Mouse (Mus musculus): Measurements from ENCODE around the gene Abl2.
A peak's percentile ranks its signal among the peaks of the same experiment; 100 is the strongest.

The Abl2 gene

GRCm38 (mm10) chr1:156673476-156674194 lies 115.0 kb downstream of the Abl2 start:
- no peak for DNase-seq

DNA sequence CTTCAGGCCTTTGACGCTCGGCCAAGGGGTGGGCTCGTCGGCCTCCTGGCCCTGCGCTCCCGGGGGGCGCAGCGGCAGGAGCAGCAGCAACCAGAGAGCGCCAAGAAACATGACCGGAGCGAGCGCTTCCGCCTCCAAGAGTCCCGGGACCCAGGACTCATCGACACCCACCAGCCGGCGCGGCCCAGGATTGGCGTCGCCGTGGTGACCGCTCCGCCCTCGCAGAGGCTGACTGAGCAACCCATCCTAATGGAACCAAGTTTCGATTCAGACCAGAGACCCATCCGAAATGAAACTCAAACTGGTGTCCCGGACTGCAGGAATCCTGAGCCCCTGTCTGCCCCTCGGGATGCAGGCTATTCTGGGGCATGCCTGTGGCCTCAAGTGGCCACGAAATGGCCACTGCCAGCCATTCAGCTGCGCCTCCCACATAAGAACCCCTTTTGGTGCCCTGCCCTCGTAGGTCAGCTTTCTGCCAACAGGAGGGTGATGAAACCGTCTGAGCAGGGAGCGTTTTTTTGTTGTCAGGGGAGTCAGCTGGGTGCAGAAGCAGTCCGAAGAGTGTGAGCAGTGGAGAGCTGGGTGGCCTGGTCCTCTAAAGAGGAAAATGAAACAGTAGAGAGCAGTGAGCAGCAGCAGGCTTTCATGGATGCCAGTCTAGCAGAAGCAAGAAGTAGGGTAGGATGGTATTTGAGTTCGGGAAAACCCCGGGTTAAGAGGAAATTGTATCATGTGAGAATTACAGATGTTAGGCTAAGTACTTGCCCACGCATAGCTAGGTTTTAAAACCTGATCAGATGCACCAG lies 115.8 kb downstream of the Abl2 start, which contains the start of gene Tor3a:
Tor3a (minus strand) TSS at position 162 of the 806 bp plus-strand sequence.
- peak; percentile 63 for DNase-seq

DNA sequence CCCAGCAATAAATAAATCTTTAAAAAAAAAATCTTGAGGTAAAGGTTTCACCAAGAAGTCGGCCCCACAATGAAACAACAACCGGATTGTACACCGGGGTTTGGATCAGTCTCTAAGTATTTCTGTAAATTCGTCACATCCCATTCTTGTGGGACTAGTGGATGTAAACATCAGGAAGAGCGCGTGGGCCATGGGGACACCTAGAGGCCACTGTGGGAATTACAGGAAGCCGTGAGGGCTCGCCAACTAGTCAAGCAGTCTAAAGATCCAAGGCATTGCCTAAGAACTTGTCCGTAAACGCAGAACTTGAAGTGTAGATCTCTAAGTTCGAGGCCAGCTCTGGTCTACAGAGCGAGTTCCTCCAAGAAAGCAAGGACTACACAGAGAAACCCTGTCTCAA lies 117.6 kb downstream of the Abl2 start:
- no peak for DNase-seq

- no peak for DNase-seq
Observed at GRCm38 (mm10) chr1:156676596-156676995, 118.0 kb downstream of the Abl2 start.

- DNase-seq = no peak
Observed at GRCm38 (mm10) chr1:156677230-156677629, 118.6 kb downstream of the Abl2 start.

GRCm38 (mm10) chr1:156679599-156679998 lies 121.0 kb downstream of the Abl2 start:
- DNase-seq = no peak

DNA sequence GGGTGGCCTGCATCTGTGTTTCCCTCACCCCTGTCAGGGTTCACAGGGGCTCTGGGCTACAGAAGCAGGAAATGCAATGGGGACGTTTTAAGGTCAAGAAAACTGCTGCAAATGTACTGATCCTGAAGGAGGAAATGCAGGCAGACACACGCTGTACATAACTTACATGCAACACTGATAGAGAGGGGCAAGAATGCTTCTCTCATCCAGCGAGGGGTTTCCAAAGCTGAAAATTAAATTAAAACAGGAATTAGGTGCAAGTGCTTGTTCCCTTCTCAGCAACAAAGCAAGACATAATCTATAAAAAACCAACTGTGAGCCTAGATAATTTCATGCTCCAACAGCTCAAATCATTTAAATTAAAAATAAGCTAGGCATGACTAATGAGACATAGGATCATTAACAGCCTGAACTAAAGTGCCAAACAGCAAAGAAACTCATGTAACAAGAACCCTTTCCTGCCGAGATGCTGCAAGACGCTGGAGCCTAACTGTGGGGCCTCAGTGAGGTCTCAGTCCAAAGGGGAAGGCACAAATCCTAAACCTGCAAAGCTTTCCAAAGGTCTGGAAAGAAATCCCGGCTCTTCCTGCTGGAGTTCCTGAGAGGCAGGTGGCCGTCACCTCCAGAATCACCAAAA lies 127.6 kb downstream of the Abl2 start:
- no peak for DNase-seq

Measured in right cerebral cortex, postnatal 25 days (tissue).